Mouse (Mus musculus) stomach, postnatal 0 days (tissue): ENCODE measurements at regions not wholly inside any gene's neighbourhood (a gene's known extent, or its start where the extent isn't known, plus 50 kb on each side); places are given as distances from the start of the nearest gene placed in this dataset.

ENCODE experiments used
- ATAC-seq: fragments of 200-750 bp; cut with Nextera tagmentation; 2 replicates; pipeline ENCODE4 v1.8.0; 2017; ENCODE audit not compliant: low FRiP score, low TSS enrichment
- DNase-seq: peaks from one replicate; pipeline ENCODE4 v3.0.0-alpha.2; 2016; ENCODE audit warnings: low spot score
- H3K27ac ChIP-seq: fragments of 300-500 bp; sonication (generic); replicated peaks from 2 replicates; pipeline ENCODE4 v1.5.1; 2014; ENCODE audit warnings: mild to moderate bottlenecking, control low read depth
- H3K27me3 ChIP-seq: fragments of 300-500 bp; sonication (generic); 2 replicates; pipeline ENCODE4 v1.6.1; 2014; ENCODE audit warnings: low read length; ENCODE audit not compliant: control insufficient read depth, insufficient read depth
- H3K36me3 ChIP-seq: fragments of 300-500 bp; sonication (generic); 2 replicates; pipeline ENCODE4 v1.6.1; 2014; ENCODE audit warnings: low read length, mixed read lengths; ENCODE audit not compliant: control insufficient read depth, insufficient read depth
- H3K4me1 ChIP-seq: fragments of 300-500 bp; sonication (generic); replicated peaks from 2 replicates; pipeline ENCODE4 v1.6.1; 2014; ENCODE audit warnings: antibody characterized with exemption; ENCODE audit not compliant: control insufficient read depth, insufficient read depth
- H3K4me2 ChIP-seq: fragments of 300-500 bp; sonication (generic); replicated peaks from 2 replicates; pipeline ENCODE4 v1.6.1; 2014; ENCODE audit warnings: low read depth, mild to moderate bottlenecking, control low read depth, moderate library complexity
- H3K4me3 ChIP-seq: fragments of 300-500 bp; sonication (generic); 2 replicates; pipeline ENCODE4 v1.5.1; 2014; ENCODE audit warnings: low read depth, low read length, control low read depth
- H3K9ac ChIP-seq: fragments of 300-500 bp; sonication (generic); 2 replicates; pipeline ENCODE4 v1.6.1; 2014; ENCODE audit warnings: mild to moderate bottlenecking, low read length, control low read depth, mixed read lengths
- H3K9me3 ChIP-seq: fragments of 300-500 bp; sonication (generic); 2 replicates; pipeline ENCODE4 v1.6.1; 2016; ENCODE audit warnings: low read length; ENCODE audit not compliant: control insufficient read depth
- CTCF ChIP-seq: IDR thresholded peaks from 2 replicates; pipeline ENCODE4 v1.5.1; 2016; ENCODE audit warnings: antibody characterized with exemption, low read depth, mild to moderate bottlenecking, moderate library complexity
- EP300 ChIP-seq: optimal IDR thresholded peaks from 2 replicates; pipeline ENCODE3; 2016; ENCODE audit warnings: antibody characterized with exemption
- WGBS: fragments of 180-500 bp; shearing (Covaris S2); extraction: QIAGEN DNeasy Blood & Tissue Kit; methylation state at CpG from one replicate; pipeline ENCODE4 v1.1.7; 2014; 5-methylcytosine and 5-hydroxymethylcytosine counted together

- H3K4me3 ChIP-seq, result no peak overlapping the region
- TF ChIP-seq CTCF (no peak), EP300 (no peak)
- ATAC-seq, result no peak
- no peak overlapping the region for H3K9ac ChIP-seq
- H3K36me3 ChIP-seq, result no peaks in the 10 kb centered on the region
- no peak overlapping the region for H3K4me2 ChIP-seq
- no peaks in the 10 kb centered on the region for H3K9me3 ChIP-seq
- WGBS, result 51% methylated on average over 5 of the region's 5 CpGs
- H3K4me1 ChIP-seq, result no peaks in the 10 kb centered on the region
- H3K27me3 ChIP-seq, result no peaks in the 10 kb centered on the region
- H3K27ac ChIP-seq, result no peak overlapping the region
- DNase-seq, result no peak
Observed at GRCm38 (mm10) chr5:7428291-7428690, 83.7 kb upstream of the Zfp804b start.

- H3K9ac ChIP-seq, result no peak overlapping the region
- no peak overlapping the region for H3K27ac ChIP-seq
- H3K27me3 ChIP-seq, result no peaks in the 10 kb centered on the region
- no peak overlapping the region for H3K4me3 ChIP-seq
- TF ChIP-seq CTCF (no peak), EP300 (no peak)
- 67% methylated on average over 2 of the region's 2 CpGs for WGBS
- DNase-seq, result no peak
- H3K36me3 ChIP-seq, result no peaks in the 10 kb centered on the region
- no peak overlapping the region for H3K4me2 ChIP-seq
- H3K9me3 ChIP-seq, result no peaks in the 10 kb centered on the region
- no peak for ATAC-seq
- H3K4me1 ChIP-seq, result no peaks in the 10 kb centered on the region
Observed at GRCm38 (mm10) chr5:7436461-7436860, 91.9 kb upstream of the Zfp804b start.

DNA sequence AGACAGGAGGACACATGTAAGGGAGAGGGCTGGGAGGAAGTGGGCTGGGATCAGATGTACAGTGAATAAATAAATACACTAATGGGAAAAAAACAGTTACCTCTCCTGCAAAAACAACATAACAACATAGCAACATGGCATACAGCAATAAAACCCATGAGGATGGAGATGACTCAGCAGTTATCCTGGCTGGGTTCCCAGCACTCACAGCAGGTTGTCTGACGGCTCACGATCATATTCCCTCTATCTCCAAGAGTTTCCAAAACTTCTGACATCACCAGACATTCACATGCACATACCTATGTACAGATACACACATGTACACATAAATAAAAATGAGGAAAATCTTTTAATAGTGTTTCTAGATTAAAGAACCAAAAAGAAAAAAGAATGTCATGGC, 103.4 kb upstream of the Zfp804b start:
- DNase-seq, result no peak
- WGBS, result 76% methylated on average over 2 of the region's 2 CpGs
- H3K36me3 ChIP-seq, result no peaks in the 10 kb centered on the region

DNA sequence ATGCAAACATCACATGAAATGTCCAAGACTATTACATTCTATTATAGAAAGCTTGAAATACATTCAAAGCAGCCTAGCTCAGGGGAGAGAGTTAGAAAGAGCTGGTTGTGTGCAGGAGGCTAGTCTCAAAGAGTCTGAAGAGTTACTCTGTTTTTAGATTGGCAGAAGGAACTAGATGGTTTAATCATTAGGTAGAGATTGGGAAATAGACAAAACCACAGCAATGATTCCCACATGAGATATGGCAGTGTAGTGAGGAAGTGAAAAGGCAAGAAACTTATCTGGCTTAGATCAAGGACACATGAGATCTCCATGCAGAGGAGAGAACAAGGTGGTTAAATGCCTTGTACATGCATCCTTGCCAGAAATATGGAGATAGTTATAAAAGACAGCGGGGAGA, 110.3 kb upstream of the Zfp804b start:
- H3K4me2 ChIP-seq, result no peak overlapping the region
- TF ChIP-seq CTCF, result no peak
- no peak for TF ChIP-seq EP300
- H3K4me3 ChIP-seq, result no peak overlapping the region
- no peaks in the 10 kb centered on the region for H3K27me3 ChIP-seq
- no peak for ATAC-seq
- no peaks in the 10 kb centered on the region for H3K9me3 ChIP-seq
- no peak overlapping the region for H3K9ac ChIP-seq
- no peak for DNase-seq
- H3K27ac ChIP-seq, result no peak overlapping the region
- no peaks in the 10 kb centered on the region for H3K4me1 ChIP-seq
- H3K36me3 ChIP-seq, result no peaks in the 10 kb centered on the region
- 82% methylated on average over 1 of the region's 1 CpGs for WGBS

More for the DNA sequence above, 103.4 kb upstream of the Zfp804b start:
- H3K4me1 ChIP-seq, result no peaks in the 10 kb centered on the region
- H3K4me3 ChIP-seq, result no peak overlapping the region
- no peak overlapping the region for H3K4me2 ChIP-seq
- H3K9me3 ChIP-seq, result no peaks in the 10 kb centered on the region
- no peak overlapping the region for H3K27ac ChIP-seq
- ATAC-seq, result no peak
- no peak for TF ChIP-seq EP300
- no peak for TF ChIP-seq CTCF
- no peaks in the 10 kb centered on the region for H3K27me3 ChIP-seq
- no peak overlapping the region for H3K9ac ChIP-seq

GRCm38 (mm10) chr5:7457102-7457501, 112.5 kb upstream of the Zfp804b start:
- Histone ChIP-seq H3K36me3 (no peaks in the 10 kb centered on the region), H3K27me3 (no peaks in the 10 kb centered on the region), H3K4me3 (no peak overlapping the region), H3K4me1 (no peaks in the 10 kb centered on the region), H3K9me3 (no peaks in the 10 kb centered on the region), H3K4me2 (no peak overlapping the region), H3K9ac (no peak overlapping the region), H3K27ac (no peak overlapping the region)
- DNase-seq (no peak), ATAC-seq (no peak)
- 71% methylated on average over 3 of the region's 3 CpGs for WGBS
- TF ChIP-seq CTCF, result no peak
- no peak for TF ChIP-seq EP300

- no peak overlapping the region for H3K4me2 ChIP-seq
- no peaks in the 10 kb centered on the region for H3K36me3 ChIP-seq
- ATAC-seq (no peak), DNase-seq (no peak)
- H3K27me3 ChIP-seq, result no peaks in the 10 kb centered on the region
- WGBS, result 43% methylated on average over 2 of the region's 2 CpGs
- no peak overlapping the region for H3K4me3 ChIP-seq
- H3K4me1 ChIP-seq, result no peaks in the 10 kb centered on the region
- H3K9ac ChIP-seq, result no peak overlapping the region
- TF ChIP-seq EP300, result no peak
- TF ChIP-seq CTCF, result no peak
- no peaks in the 10 kb centered on the region for H3K9me3 ChIP-seq
- H3K27ac ChIP-seq, result no peak overlapping the region
Observed at GRCm38 (mm10) chr5:7489150-7489549, 144.6 kb upstream of the Zfp804b start.
